Mouse (Mus musculus): ENCODE data around the gene Prss40.
A peak's percentile ranks its signal among the peaks of the same experiment; 100 is the strongest.

DNA sequence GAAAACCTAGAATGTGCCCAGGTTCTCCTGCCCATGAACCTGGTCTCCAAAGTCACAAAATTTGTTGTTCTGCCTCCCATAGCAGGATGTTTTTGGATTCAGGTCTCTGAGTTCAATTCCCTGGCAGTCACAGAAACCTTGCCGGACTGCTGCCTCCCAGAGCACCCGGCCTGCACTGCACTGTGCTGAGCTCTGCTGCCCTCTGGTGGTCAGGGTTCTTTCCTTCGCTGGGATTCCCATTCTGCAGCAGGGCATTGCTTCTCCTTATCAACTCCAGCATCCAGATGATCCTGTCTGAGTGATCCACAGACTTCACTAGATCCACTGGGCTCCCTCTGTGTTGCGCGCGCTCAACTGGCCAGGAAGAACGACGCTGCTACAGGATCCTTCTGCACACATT, 41.6 kb upstream of the Prss40 start:
- TF ChIP-seq CTCF (conservative IDR thresholded peaks at IDR 0.05; ENCODE audit: low read length) (peak; percentile 79), POU5F1 (IDR thresholded peaks at IDR 0.05; ENCODE audit: borderline replicate concordance, low read length) (no peak), NANOG (IDR thresholded peaks at IDR 0.05; ENCODE audit: borderline replicate concordance, low read length) (no peak)
